Mouse (Mus musculus) granulocyte monocyte progenitor cell, adult 5-6 weeks (primary cell): Measurements from ENCODE around the gene Gpr132. TPM values are rescaled to one million over a fixed set of nuclear protein-coding genes. Genes with fewer than 3 reads are reported as not detected.

Experiments
- ATAC-seq: replicated peaks from 2 replicates; pipeline ENCODE4 v1.8.0; 2016; ENCODE audit warnings: mild to moderate bottlenecking, moderate TSS enrichment, inconsistent platforms; ENCODE audit not compliant: poor library complexity, severe bottlenecking
- total RNA-seq, 2 experiments: library from RNA; stranded (forward) in 1 of 2; stranded (reverse) in 1 of 2; fragments of 200-712, 200-1000 nt in 1 of 2; fragments of >200 nt in 1 of 2; fragmentation: Nextera tagmentation in 1 of 2; gene quantifications; 2 replicates each; pipeline ENCODE4 v1.2.3; 2014 to 2017

The Gpr132 gene
- total RNA-seq (2014; fragmentation: Nextera tagmentation) = 10.4 and 20.5 TPM in 2 replicates
- total RNA-seq (2017) = 5.8 and 6.2 TPM in 2 replicates

DNA sequence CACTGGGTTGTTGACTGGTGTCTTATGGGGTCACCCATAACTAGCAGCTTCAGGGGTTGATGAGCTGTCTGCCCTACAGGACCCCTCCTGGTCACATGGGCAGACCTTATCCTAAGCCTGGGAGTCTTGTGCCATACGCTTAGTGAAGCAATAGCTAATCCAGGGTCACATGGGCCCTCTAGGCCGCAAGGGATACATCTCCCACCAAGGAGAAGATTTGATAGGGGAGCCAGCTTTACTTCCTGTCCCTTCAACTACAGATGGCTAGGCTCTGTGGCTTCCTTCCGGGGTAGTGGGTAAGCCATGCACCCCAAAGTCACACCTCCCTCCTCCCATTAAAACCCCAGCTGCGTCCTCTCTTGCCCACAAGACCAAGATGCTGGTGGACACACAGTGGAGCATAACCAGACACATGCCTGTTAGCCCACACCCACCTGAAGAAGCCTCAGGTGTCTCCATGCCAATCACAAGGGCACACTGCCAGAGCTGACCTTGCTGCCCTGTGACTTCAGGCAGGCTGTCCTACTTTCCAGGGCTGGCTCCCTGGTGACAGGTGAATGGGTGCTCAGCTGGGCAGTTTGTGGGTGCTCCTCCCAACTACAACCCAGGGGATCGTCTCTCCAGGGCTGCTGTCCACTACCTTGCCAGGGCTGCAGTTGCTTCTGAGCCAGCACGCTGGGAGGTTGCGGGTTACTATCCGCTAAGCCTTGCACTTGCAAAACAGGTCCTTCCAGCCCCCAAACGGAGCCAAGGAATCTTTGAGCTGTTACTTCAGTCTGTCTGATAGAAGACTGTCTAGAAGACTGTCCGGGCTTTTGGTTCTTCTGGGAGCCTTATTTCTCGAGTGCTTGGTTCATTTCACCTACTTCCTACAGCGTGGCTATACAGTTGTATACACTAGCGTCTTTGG, at the start of gene Gpr132:
Gpr132 (minus strand) TSS at position 51 of the 910 bp plus-strand sequence.
- ATAC-seq = peak; percentile 70

DNA sequence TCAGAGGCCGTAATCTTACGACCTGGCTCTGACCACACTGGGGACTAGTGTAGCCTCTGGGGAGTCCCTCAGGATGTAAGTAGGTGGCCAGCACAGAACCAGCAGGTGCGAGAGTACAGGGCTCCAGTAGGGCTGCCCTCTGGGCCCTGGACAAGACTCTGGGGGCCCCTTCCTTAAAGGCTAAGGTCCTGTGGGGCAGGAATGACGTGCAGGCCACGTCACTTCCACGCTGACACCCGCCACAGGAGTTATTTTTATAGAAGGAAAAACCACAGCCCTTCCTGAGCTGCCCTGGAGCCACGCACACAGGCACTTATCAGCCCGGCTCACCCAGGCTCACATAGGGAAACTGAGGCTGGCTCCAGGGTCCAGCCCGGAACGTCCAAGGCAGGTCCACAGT, 49.5 kb upstream of the Gpr132 start:
- peak; percentile 60 for ATAC-seq

DNA sequence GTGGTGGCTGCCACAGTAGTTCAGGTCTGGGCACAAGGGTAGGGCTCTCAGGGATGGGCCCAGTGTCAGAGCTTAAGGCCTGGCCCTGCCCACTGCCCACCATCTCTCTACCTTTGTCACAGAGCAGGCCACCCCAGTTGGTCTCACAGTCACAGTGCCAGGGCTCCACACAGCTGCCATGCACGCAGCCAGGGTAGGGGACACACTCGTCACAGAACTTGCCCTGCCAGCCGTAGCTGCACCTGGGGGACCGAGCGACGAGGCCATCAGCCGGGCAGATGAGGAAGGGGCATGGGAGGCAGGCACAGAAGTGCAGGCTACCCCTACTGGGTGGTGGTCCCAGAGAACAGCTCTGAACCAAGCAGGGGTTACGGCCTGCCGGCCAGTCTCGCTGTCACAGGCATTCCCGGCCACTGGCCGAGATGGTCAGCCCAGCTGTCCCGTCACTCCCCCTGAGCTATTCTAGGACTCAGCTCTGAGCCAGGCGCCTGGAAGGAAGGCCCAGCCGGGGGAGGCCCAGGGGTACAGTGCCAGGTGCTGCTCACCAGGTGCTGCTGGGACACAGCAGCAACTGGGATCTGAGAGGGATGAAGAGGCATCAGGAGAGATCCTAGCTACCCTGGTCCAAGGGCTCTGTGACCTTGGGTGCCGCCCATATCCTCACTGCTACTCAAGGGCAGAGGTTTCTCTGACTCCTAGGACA, 48.8 kb upstream of the Gpr132 start:
- no peak for ATAC-seq

DNA sequence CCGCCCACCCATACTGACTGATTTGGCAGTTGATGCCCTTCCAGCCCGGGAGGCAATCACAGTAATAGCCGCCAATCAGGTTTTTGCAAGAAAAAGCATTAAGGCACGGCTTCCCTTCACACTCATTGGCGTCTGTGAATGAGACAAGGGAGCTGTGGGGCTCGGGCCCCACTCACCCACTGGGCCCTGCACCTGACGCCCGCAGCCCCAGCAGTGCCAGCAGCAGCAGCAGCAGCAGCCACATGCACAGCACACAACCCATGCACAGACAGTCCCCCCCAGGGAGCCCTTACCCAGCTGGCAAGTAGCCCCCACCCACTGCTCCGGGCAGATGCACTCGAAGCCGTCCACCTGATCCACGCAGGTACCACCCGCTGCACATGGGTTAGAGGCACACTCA, 47.6 kb upstream of the Gpr132 start:
- no peak for ATAC-seq

DNA sequence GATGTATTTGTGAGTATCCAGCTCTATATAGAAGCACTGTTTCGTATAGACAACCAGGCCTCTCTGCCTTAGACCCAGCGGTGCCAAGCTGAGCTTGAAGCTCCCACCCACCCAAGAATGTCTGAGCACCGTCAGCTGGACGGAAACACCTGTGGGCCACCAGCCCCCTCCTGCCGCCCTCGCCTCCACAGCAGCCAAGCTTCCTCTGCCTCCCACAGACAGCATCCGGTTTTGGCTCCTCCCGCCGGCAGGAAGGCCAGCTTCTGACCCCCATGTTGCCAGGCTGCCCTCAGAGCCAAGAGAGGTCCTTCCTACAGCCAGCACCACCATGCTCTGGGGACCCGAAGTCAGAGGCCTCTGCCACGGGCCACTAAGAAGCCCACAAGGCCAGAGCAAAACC, 46.5 kb upstream of the Gpr132 start:
- no peak for ATAC-seq

DNA sequence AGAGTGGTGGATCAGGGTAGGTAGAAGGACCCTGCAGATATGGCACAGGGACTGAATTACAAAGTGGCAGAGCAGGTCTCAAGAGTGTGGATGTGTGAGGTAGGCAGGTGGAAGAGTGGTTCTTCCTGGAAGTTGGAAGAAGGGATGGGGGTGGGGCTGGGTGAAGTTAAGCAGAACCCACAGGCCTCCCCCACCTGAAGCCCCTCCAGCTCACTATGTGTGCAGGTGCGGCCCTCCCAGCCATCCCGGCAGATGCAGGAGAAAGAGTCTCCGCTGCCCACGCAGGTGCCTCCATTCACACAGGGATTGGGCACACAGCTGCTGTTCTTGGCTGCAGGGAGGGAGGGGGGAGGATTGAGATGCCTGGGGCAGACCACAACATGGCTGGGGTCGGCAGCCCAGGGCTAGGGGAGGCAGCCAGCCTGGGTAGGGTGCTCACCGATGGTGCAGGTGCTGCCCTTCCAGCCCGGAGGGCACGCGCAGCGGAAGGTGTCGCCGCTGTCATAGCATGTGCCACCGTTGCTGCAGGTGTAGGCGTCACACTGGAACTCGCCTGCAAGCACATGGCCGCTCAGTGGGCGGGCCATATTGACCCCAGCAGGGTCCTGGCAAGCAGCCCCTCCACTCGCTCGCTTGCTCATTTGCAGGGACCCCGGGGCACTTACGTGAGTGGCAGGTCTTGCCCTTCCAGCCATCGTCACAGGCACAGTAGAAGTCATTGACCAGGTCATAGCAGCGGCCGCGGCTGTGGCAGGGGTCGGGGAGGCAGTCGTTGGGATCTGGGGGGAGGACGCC, 45.1 kb upstream of the Gpr132 start:
- no peak for ATAC-seq

DNA sequence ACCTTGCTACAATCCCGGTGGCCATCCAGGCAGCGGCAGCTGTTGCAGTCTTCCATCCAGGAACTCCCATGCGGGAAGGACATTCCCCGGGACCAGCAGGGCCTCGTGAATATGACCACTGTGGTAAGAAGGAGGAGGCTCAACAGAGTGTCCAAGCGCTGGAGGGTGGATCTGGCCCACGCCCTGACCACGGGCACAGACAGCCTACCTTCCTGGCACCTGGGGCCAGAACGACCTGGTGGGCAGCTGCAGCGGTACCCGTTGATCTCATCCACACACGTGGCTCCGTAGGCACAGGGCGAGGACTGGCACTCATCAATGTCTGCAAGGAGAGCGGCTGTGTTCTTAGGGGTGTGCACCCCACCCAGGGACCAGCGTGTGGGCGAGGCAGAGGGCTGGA, 43.7 kb upstream of the Gpr132 start:
- ATAC-seq = no peak

DNA sequence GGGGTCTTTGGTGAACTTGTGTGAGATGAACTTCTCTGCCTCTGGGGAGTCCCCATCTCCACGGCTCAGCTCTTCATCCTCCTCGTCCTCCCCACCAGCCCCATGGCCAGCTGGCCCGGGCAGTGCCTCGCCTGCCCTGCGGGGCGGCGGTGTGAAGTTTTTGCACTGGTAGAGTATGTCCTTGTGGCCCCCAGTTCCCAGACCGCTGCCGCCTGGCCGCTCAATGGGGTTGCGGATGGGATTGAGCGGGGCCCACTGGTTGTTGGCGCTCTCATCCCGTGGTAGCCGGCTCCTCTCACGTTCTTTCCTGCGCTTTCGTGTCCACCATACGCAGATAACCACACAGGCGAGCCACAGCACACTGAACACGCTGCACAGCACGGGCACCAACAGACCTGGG, 41.0 kb upstream of the Gpr132 start:
- ATAC-seq = no peak

DNA sequence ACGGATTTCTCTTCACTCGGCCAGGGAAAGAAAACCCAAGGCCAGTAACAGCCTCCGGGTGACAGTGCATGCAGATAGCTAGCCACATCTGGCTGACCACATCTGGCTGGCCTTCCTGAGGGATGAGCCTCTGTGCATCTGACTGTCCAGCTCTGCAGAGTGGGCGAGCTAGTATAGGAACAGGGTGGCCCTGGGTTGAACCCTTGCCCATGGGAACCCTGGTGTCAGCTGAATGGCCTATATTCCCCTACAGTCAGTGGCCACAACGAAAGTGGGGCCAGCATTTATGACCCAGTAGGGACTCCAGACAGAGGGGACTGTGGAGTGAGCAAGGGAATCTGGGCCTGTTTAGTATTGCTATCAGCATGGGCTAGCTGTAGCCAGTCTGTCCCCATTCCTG, 37.0 kb upstream of the Gpr132 start:
- ATAC-seq = no peak

DNA sequence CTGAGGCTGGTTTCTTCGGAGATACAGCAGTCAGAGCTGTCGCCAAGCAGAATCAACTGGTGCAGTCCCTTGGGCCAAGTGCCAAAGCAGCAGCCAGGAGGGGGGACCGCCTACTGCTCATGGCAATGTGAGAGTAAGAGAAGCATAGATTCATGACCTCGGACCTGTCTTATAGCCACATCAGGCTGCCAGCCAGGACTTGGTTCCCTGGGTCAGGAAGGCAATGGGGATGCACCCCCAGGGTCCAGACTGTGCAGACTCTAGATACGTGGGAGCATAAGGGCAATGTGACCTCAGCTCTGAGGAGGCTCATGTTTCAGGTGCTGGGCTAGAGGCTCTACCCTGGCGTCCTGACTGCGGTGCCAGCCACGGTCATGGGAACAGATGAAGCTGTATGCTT, 35.9 kb upstream of the Gpr132 start:
- ATAC-seq = no peak

DNA sequence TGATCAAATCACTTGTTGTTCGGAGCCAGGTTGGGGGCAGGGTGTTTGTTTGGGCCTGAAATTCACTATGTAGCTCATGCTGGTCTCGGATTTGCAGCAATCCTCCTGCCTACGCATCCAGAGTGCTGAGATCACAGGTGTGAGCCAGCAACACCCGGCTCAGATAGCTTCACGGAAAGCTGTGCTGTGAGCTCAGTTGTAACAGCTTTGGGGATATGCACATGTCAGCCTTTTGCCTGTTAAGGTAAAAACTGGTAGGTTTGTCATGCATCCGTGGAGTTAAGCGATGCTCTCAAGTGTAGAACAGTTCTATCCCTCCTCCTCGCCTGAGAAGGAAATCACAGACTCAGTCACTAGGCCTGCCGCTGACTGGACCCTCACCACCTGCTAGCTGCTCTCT, 32.6 kb upstream of the Gpr132 start:
- no peak for ATAC-seq

DNA sequence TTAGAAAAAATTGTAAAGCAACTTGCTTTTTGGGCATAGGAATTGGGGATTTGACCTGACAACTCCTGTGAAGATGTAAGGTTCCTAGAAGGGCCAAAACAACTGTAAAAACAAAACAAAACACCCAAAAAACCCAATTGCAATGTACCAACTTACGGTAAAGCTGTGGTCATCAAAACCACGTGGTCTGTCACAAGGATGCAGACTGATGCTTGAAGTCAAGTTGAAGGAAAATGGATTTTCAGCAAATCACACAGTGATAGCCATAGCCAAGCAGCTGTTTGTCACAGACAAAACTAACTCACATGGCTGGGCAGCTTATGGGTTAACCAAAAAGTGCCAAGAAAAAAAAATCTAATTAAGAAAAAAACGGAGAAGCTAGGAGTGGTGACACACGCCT, 30.9 kb upstream of the Gpr132 start:
- ATAC-seq = no peak

DNA sequence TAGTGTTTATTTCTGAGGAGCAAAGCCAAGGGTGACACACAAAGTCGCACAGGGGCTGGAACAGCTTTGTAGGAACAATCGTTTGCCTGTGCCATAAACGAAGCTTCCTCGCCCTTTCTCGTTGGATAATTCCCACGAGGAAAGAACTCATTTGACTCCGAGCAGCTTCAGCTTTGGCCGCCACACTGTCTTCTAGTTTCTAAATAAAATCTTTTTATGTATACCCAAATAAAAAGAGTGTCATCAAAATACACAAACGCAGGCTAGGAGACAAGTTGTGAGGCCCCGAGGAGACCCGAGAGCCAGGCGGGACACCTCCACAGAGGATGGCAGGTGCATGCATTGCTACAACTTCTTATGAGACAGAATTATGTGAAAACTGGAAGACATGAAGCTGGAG, 30.3 kb upstream of the Gpr132 start:
- ATAC-seq = no peak

DNA sequence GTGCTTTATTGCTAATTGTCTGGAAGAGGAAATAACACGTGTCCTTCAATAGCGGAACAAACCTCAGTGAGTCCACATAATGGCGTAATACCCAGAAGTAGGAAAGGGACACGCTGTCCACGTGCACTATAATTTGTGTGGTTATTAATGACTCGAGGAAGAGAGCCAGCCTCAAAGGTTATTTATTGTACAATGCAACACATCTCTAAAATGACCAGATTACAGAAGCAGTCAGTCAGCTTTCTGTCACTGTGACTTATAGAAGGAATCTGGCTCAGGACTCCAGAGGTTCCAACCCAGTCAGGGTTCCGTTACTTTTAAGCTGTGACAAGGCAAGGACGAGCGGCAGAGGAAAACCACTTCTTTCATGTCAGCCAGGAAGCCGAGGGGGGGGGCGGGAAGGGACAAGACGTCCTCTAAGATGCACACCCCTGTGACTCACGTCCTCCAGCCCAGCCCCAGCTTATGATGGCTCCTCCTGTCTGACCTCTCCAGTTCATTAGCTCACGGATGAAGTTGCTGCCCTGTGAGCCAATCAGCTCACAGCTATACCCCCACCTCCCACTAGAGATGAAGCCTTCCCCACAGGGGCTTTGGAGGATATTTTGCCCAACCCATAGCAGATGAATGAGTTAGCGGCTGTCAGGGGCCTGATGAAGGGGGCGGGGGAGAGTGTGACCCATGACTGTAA, 29.6 kb upstream of the Gpr132 start:
- peak; percentile 70 for ATAC-seq

DNA sequence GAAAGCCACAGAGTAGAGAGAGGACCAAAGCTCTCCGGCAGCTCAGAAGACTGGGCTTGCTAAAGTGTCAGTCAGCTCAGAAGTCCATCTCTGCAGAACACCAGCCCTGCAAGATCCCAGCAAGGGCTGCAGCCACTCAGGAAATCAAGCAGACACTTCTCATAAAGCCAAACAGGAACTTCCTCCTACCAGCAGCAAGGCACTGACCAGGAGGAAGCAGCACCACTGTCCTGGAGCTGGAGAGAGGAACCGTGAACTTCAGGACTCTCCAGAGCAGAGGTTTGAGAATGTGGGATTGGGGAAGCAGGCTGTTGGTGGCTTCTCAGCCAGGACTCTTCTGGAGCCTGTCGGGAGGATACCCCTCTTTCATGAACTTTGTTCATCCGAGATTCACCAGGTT, 26.9 kb upstream of the Gpr132 start:
- ATAC-seq = peak; percentile 73

DNA sequence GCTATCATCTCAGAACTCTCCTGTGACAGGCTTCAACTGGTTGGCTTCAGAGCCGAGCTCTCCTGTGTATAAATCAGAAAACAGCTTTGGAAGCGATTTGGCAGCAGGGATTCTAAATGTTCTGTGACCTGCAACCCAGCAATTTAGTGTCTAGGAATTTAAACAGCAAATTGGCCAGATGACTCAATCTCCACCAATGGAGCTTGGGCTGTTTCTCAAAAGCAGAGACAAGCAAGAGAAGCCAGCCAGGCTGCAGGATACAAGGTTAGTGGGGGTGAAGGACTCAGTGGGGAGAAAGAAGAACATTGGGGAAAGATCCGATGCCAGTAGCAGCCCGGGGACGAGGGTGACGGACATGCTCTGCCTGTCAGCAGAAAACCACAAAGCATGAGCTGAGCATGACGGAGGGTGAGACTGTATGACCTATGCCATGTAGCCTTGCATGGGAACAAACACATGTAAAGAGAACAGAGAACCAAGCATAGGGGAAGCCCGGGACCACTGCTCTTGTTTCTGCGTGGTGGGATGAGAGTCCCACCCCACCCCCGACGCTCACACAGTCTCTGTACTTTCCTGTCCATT, 26.4 kb upstream of the Gpr132 start:
- ATAC-seq = peak; percentile 24

DNA sequence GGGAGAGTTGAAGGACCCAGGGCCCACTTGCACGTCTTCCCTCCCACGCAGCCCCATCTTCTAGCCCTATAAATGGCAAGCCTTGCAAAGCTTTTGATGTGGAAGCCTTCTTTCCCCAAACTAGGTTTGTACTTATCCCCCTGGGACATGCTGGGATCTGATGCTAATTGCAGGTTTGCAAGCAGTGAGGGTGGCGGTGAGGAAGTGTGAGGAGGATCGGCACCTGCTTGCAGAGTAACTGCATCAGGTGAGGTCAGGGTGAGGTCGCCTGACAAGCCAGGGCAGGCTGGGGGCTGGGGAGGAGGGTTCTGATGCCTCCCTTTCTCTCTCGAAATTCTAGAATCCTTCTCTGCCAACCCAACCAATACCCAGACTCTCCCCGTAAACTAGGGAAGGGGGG, 17.4 kb upstream of the Gpr132 start:
- ATAC-seq = no peak

DNA sequence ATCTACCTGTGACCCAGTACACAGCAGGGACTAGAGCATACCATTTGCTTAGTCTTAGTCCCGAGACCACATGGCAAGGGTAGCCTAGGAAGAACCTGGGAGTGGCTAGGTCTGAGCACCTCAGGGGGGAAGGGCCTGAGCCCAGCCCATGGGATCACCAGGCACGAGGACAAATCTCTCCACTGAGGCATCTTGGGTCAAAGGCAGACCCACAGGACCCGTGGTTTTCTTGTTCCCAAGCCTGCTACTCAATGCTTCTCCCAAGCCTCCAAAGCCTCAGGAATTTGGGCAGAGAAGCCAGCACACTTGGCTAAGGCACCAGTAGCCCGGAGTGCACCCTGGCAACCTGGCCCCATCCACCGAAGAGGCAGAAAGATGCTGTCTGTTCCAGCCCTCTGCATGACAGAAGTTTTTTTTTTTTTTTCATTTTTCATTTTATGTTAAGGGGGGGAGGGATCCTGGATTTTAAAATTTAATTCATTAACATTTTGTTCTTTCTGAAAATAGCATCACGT, 13.3 kb upstream of the Gpr132 start:
- ATAC-seq = no peak

DNA sequence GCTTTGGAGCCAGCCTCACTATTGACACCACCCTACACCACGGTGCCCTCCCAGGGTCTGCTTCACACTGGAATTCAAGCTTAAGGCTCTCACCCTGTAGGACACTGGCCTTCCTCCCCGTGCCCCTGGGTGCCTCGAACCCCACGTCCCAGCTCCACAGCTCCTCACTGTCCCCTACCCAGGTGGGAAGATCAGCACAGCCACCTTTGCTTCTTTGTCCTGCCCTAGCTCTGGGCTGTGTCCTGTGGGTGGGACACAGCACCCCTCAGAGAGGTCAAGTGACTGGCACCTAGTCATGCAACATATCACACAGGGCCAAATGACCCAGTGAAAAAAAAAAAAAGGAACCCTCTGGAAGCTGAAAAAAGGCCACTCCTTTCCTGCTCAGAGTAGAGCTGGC, 12.6 kb upstream of the Gpr132 start:
- ATAC-seq = no peak

DNA sequence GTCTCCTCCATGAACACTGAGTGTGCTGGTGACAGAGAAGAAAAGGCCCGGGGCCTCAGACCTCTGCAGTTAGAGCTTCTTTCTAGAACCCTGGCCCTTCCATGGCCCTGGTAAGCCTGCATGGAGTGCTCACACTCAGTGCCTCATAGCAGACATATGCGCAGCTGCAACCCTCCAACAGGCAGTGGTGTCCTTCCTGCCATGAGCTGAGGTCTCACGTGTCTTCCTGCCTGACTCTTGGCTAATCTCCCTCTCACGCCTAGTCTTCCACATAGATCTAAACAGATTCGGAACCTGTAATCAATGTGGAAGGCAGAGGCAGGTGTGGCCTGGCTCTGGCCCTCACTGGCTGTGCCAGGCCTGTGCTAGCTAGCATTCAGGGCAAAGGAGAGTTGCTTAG, 11.7 kb upstream of the Gpr132 start:
- ATAC-seq = peak; percentile 24; the same call in 1 of the 2 replicates
